Mouse (Mus musculus): Measurements from ENCODE around the gene Grik4. TPM values are rescaled to one million over a fixed set of nuclear protein-coding genes. Genes with fewer than 3 reads are reported as not detected.
A peak's percentile ranks its signal among the peaks of the same experiment; 100 is the strongest.

Grik4 gene
- polyA plus RNA-seq, 1 experiment = 0.26 TPM

GRCm38 (mm10) chr9:42484667-42485066 lies 459.6 kb downstream of the Grik4 start:
- no peak for TF ChIP-seq CTCF (IDR thresholded peaks at IDR 0.05; ENCODE audit: borderline replicate concordance, insufficient read depth, low read length)
- no peak for TF ChIP-seq POLR2A (IDR thresholded peaks at IDR 0.05; ENCODE audit: low read depth, low read length)
- Histone ChIP-seq H3K4me3 (ENCODE audit: insufficient read depth, low read length) (no peak overlapping the region), H3K27ac (ENCODE audit: insufficient read depth, low read length) (no peak overlapping the region), H3K4me1 (ENCODE audit: control insufficient read depth, insufficient read depth, low read length) (no peaks in the 10 kb centered on the region)

GRCm38 (mm10) chr9:42482944-42483343 lies 461.3 kb downstream of the Grik4 start:
- Histone ChIP-seq H3K27ac (ENCODE audit: insufficient read depth, low read length) (no peak overlapping the region), H3K4me3 (ENCODE audit: insufficient read depth, low read length) (no peak overlapping the region), H3K4me1 (ENCODE audit: control insufficient read depth, insufficient read depth, low read length) (no peaks in the 10 kb centered on the region)
- TF ChIP-seq POLR2A (IDR thresholded peaks at IDR 0.05; ENCODE audit: low read depth, low read length) (no peak), CTCF (IDR thresholded peaks at IDR 0.05; ENCODE audit: borderline replicate concordance, insufficient read depth, low read length) (no peak)

- TF ChIP-seq POLR2A (IDR thresholded peaks at IDR 0.05; ENCODE audit: low read depth, low read length) (no peak), CTCF (IDR thresholded peaks at IDR 0.05; ENCODE audit: borderline replicate concordance, insufficient read depth, low read length) (no peak)
- H3K27ac ChIP-seq (ENCODE audit: insufficient read depth, low read length) = no peak overlapping the region
- H3K4me1 ChIP-seq (ENCODE audit: control insufficient read depth, insufficient read depth, low read length) = no peaks in the 10 kb centered on the region
- no peak overlapping the region for H3K4me3 ChIP-seq (ENCODE audit: insufficient read depth, low read length)
Observed at GRCm38 (mm10) chr9:42476166-42476565, 468.1 kb downstream of the Grik4 start.

- H3K27ac ChIP-seq (ENCODE audit: insufficient read depth, low read length) = no peak overlapping the region
- no peak for TF ChIP-seq POLR2A (IDR thresholded peaks at IDR 0.05; ENCODE audit: low read depth, low read length)
- TF ChIP-seq CTCF (IDR thresholded peaks at IDR 0.05; ENCODE audit: borderline replicate concordance, insufficient read depth, low read length) = no peak
- no peak overlapping the region for H3K4me3 ChIP-seq (ENCODE audit: insufficient read depth, low read length)
- no peaks in the 10 kb centered on the region for H3K4me1 ChIP-seq (ENCODE audit: control insufficient read depth, insufficient read depth, low read length)
Observed at GRCm38 (mm10) chr9:42474244-42474643, 470.0 kb downstream of the Grik4 start.

- peak overlapping the region; percentile 3; the same call in 1 of the 2 replicates for H3K27ac ChIP-seq (ENCODE audit: insufficient read depth, low read length)
- peak overlapping the region; percentile 79 for H3K4me3 ChIP-seq (ENCODE audit: insufficient read depth, low read length)
- TF ChIP-seq POLR2A (IDR thresholded peaks at IDR 0.05; ENCODE audit: low read depth, low read length) = 0 out of 2 replicates have a peak, but pooled peaks have one; percentile 42
- TF ChIP-seq CTCF (IDR thresholded peaks at IDR 0.05; ENCODE audit: borderline replicate concordance, insufficient read depth, low read length) = no peak
- H3K4me1 ChIP-seq (ENCODE audit: control insufficient read depth, insufficient read depth, low read length) = no peaks in the 10 kb centered on the region
Observed at GRCm38 (mm10) chr9:42471921-42472747, 472.2 kb downstream of the Grik4 start.

- peak overlapping the region; percentile 23; the same call in 1 of the 2 replicates for H3K27ac ChIP-seq (ENCODE audit: insufficient read depth, low read length)
- peak overlapping the region; percentile 79 for H3K4me3 ChIP-seq (ENCODE audit: insufficient read depth, low read length)
- no peaks in the 10 kb centered on the region for H3K4me1 ChIP-seq (ENCODE audit: control insufficient read depth, insufficient read depth, low read length)
- TF ChIP-seq POLR2A (IDR thresholded peaks at IDR 0.05; ENCODE audit: low read depth, low read length) (no peak), CTCF (IDR thresholded peaks at IDR 0.05; ENCODE audit: borderline replicate concordance, insufficient read depth, low read length) (no peak)
Observed at GRCm38 (mm10) chr9:42471214-42471613, 473.1 kb downstream of the Grik4 start.

- H3K4me1 ChIP-seq (ENCODE audit: control insufficient read depth, insufficient read depth, low read length) = no peaks in the 10 kb centered on the region
- no peak overlapping the region for H3K4me3 ChIP-seq (ENCODE audit: insufficient read depth, low read length)
- H3K27ac ChIP-seq (ENCODE audit: insufficient read depth, low read length) = no peak overlapping the region
- TF ChIP-seq CTCF (IDR thresholded peaks at IDR 0.05; ENCODE audit: borderline replicate concordance, insufficient read depth, low read length) = no peak
- TF ChIP-seq POLR2A (IDR thresholded peaks at IDR 0.05; ENCODE audit: low read depth, low read length) = no peak
Observed at GRCm38 (mm10) chr9:42469323-42469722, 475.0 kb downstream of the Grik4 start.

GRCm38 (mm10) chr9:42468360-42468759 lies 475.9 kb downstream of the Grik4 start:
- TF ChIP-seq POLR2A (IDR thresholded peaks at IDR 0.05; ENCODE audit: low read depth, low read length) = no peak
- no peak for TF ChIP-seq CTCF (IDR thresholded peaks at IDR 0.05; ENCODE audit: borderline replicate concordance, insufficient read depth, low read length)
- no peak overlapping the region for H3K4me3 ChIP-seq (ENCODE audit: insufficient read depth, low read length)
- H3K27ac ChIP-seq (ENCODE audit: insufficient read depth, low read length) = no peak overlapping the region

More at GRCm38 (mm10) chr9:42468360-42468759, 475.9 kb downstream of the Grik4 start:
- H3K4me1 ChIP-seq (ENCODE audit: control insufficient read depth, insufficient read depth, low read length) = no peaks in the 10 kb centered on the region

Other genes starting within 250 kb of the Grik4 start
- gene Arhgef12, start 162.7 kb upstream of the Grik4 start, polyA plus RNA-seq (2011; ENCODE audit: insufficient read length, low read depth, missing spikeins) = 56.1 and 56.6 TPM in 2 replicates
- gene Tmem136, start 172.1 kb upstream of the Grik4 start, polyA plus RNA-seq (2011; ENCODE audit: insufficient read length, low read depth, missing spikeins) = 5.5 and 6.6 TPM in 2 replicates

All from embryonic fibroblast, embryonic 13.5 days (primary cell).